9 mouse cellular contexts compared by ENCODE assay signal in genomic region chr17:66112166-66112565, GRCm38 (mm10). TPM values are rescaled to one million over a fixed set of nuclear protein-coding genes. Genes with fewer than 3 reads are reported as not detected.
DNase-seq lines count a peak whose midpoint lies in the region; ATAC-seq and TF ChIP-seq lines count a peak whose summit lies in the region.
"Had no signal": no experiment of that assay in that cellular context is flagged by ENCODE, and none has a peak within 500 bp of the region (broad histone marks: within the 10 kb centered on the region; RNA-seq: fewer than 3 reads in every experiment).

No protein-coding gene starts in this region.

- H3K9ac ChIP-seq in heart, embryonic 14.5 days (ENCODE audit: low read length), result peak overlapping the region; percentile 84

- H3K4me3 ChIP-seq in heart, embryonic 14.5 days (ENCODE audit: control insufficient read depth in 1 of 2, insufficient read depth in 1 of 2, low read depth in 1 of 2, low read length in 2 of 2), result peak overlapping the region; percentile 83 to 85; a peak in 3 of 4 replicates
- peak overlapping the region; percentile 93 for H3K4me3 ChIP-seq in E14TG2a.4 (replicated peaks; ENCODE audit: low read length)
- H3K4me3 ChIP-seq in hindbrain, embryonic 10.5 days, result peak overlapping the region; percentile 92
- peak overlapping the region; percentile 61 for H3K4me3 ChIP-seq in macrophage (ENCODE audit: inconsistent target)

- no peaks in the 10 kb centered on the region for H3K27me3 ChIP-seq in heart, embryonic 14.5 days (ENCODE audit: control insufficient read depth, insufficient read depth, low read length)
- H3K27me3 ChIP-seq in E14TG2a.4 (ENCODE audit: insufficient read depth, low read length), result no peaks in the 10 kb centered on the region
- H3K27me3 ChIP-seq in hindbrain, embryonic 10.5 days (ENCODE audit: insufficient read depth, poor library complexity, severe bottlenecking), result no peaks in the 10 kb centered on the region
- H3K27me3 ChIP-seq: Patski had no signal

- no peak for DNase-seq in heart, postnatal 4 days
- DNase-seq in hindbrain, embryonic 10.5 days (ENCODE audit: low spot score), result no peak
- DNase-seq in adrenal gland, postnatal 4 days (ENCODE audit: low spot score in 2 of 2), result no peak
- DNase-seq in layer of hippocampus, postnatal 36 days, result no peak
- DNase-seq in layer of hippocampus, adult 18-20 months (ENCODE audit: low spot score in 2 of 2), result no peak

- H3K27ac ChIP-seq in heart, embryonic 14.5 days (replicated peaks in 1 of 2; ENCODE audit: control insufficient read depth in 1 of 2, insufficient read depth in 1 of 2, low read depth in 2 of 2, low read length in 2 of 2), result no peak overlapping the region
- peak overlapping the region; percentile 92 for H3K27ac ChIP-seq in hindbrain, embryonic 10.5 days
- peak overlapping the region; percentile 58 for H3K27ac ChIP-seq in macrophage

- H3K9me3 ChIP-seq in heart, embryonic 14.5 days (ENCODE audit: control insufficient read depth, low read length), result no peaks in the 10 kb centered on the region
- no peaks in the 10 kb centered on the region for H3K9me3 ChIP-seq in E14TG2a.4 (ENCODE audit: low read length)
- no peaks in the 10 kb centered on the region for H3K9me3 ChIP-seq in hindbrain, embryonic 10.5 days

- H3K4me2 ChIP-seq in heart, embryonic 14.5 days (ENCODE audit: low read length), result peak overlapping the region; percentile 82

- no peak for TF ChIP-seq CTCF in E14TG2a.4 (conservative IDR thresholded peaks at IDR 0.05; ENCODE audit: low read length)

- no peak for ATAC-seq in heart, embryonic 14.5 days (ENCODE audit: insufficient number of reproducible peaks, insufficient read depth, low FRiP score, low read depth)

- peaks cover 26% of the 10 kb centered on the region for H3K79me2 ChIP-seq in macrophage (ENCODE audit: inconsistent target)

- peaks cover 39% of the 10 kb centered on the region for H3K36me3 ChIP-seq in heart, embryonic 14.5 days (ENCODE audit: control insufficient read depth, insufficient read depth, low read length)
- peaks cover 38% of the 10 kb centered on the region for H3K36me3 ChIP-seq in E14TG2a.4 (ENCODE audit: insufficient read depth, low read length)
- peaks cover 36% of the 10 kb centered on the region for H3K36me3 ChIP-seq in hindbrain, embryonic 10.5 days
- peaks cover 38% of the 10 kb centered on the region for H3K36me3 ChIP-seq in macrophage (ENCODE audit: inconsistent target)

- peaks cover 7 to 13% of the 10 kb centered on the region in 2 experiments for H3K4me1 ChIP-seq in heart, embryonic 14.5 days (ENCODE audit: control insufficient read depth in 2 of 2, insufficient read depth in 2 of 2, low read length in 2 of 2)
- peaks cover 66% of the 10 kb centered on the region for H3K4me1 ChIP-seq in E14TG2a.4 (replicated peaks; ENCODE audit: low read depth, low read length)
- H3K4me1 ChIP-seq in hindbrain, embryonic 10.5 days (replicated peaks), result peaks cover 25% of the 10 kb centered on the region

- WGBS in heart, embryonic 14.5 days, result 36% methylated on average over 4 of the region's 4 CpGs
- WGBS in hindbrain, embryonic 10.5 days, result 57% methylated on average over 4 of the region's 4 CpGs
- 6% methylated on average over 4 of the region's 4 CpGs for WGBS in macrophage (ENCODE audit: missing documents)

RNA-seq across cellular contexts. Expression of gene Washc1, which starts 0.8 kb away (rescaled TPM):
- polyA plus RNA-seq in heart, embryonic 14.5 days (2014; fragmentation: Nextera tagmentation; extraction: Ambion mirVana), result 25.6 and 28.4 TPM in 2 replicates
- total RNA-seq in heart, postnatal 4 days (2021), result 10 to 100 TPM; 25.1 to 26.7 TPM
- 31.8 and 34.5 TPM in 2 replicates for polyA plus RNA-seq in hindbrain, embryonic 10.5 days (2016; fragmentation: Nextera tagmentation; extraction: Ambion mirVana)
- 100 to 1,000 TPM in 8 of 26 experiments, 10 to 100 TPM in 18; 30.5 to 169 (median 91.0) TPM for total RNA-seq in macrophage (2018; cell fraction: chromatin; rRNA removed)
- total RNA-seq in macrophage (2018; cell fraction: cytosol; rRNA removed), result 10 to 100 TPM; 34.1 to 61.0 (median 48.2) TPM
- total RNA-seq in macrophage (2018; cell fraction: nucleus; rRNA removed), result 100 to 1,000 TPM in 2 of 26 experiments, 10 to 100 TPM in 24; 31.3 to 115 (median 56.9) TPM
- polyA plus RNA-seq in macrophage (2018), result 40.0 to 48.3 TPM (median 46.1 TPM) in 3 replicates
- 10 to 100 TPM; 53.4 to 54.3 TPM for total RNA-seq in adrenal gland, postnatal 4 days (2021)
- 10 to 100 TPM; 38.2 to 39.1 TPM for total RNA-seq in layer of hippocampus, postnatal 36 days (2021)
- total RNA-seq in layer of hippocampus, adult 18-20 months (2021), result 10 to 100 TPM; 44.8 to 46.5 TPM

RNA-seq across cellular contexts. Expression of gene Ndufv2, which starts 10.8 kb away (rescaled TPM):
- polyA plus RNA-seq in heart, embryonic 14.5 days (2014; fragmentation: Nextera tagmentation; extraction: Ambion mirVana), result 713 and 726 TPM in 2 replicates
- total RNA-seq in heart, postnatal 4 days (2021), result 100 to 1,000 TPM; 846 to 878 TPM
- polyA plus RNA-seq in hindbrain, embryonic 10.5 days (2016; fragmentation: Nextera tagmentation; extraction: Ambion mirVana), result 326 and 335 TPM in 2 replicates
- total RNA-seq in macrophage (2018; cell fraction: chromatin; rRNA removed), result 10 to 100 TPM in 22 of 26 experiments, 1 to 10 TPM in 4; 3.7 to 47.8 (median 26.8) TPM
- 100 to 1,000 TPM in 4 of 26 experiments, 10 to 100 TPM in 22; 65.9 to 109 (median 87.0) TPM for total RNA-seq in macrophage (2018; cell fraction: cytosol; rRNA removed)
- total RNA-seq in macrophage (2018; cell fraction: nucleus; rRNA removed), result 10 to 100 TPM in 25 of 26 experiments, 1 to 10 TPM in 1; 9.5 to 69.2 (median 27.0) TPM
- 79.4 to 113 TPM (median 93.9 TPM) in 3 replicates for polyA plus RNA-seq in macrophage (2018)
- total RNA-seq in adrenal gland, postnatal 4 days (2021), result 100 to 1,000 TPM; 309 to 324 TPM
- total RNA-seq in layer of hippocampus, postnatal 36 days (2021), result 100 to 1,000 TPM; 257 to 261 TPM
- total RNA-seq in layer of hippocampus, adult 18-20 months (2021), result 100 to 1,000 TPM; 246 to 250 TPM

RNA-seq across cellular contexts. Expression of gene Ddx11, which starts 11.2 kb away (rescaled TPM):
- 8.7 and 11.1 TPM in 2 replicates for polyA plus RNA-seq in heart, embryonic 14.5 days (2014; fragmentation: Nextera tagmentation; extraction: Ambion mirVana)
- 1 to 10 TPM; 7.7 to 8.9 TPM for total RNA-seq in heart, postnatal 4 days (2021)
- polyA plus RNA-seq in hindbrain, embryonic 10.5 days (2016; fragmentation: Nextera tagmentation; extraction: Ambion mirVana), result 22.8 and 26.9 TPM in 2 replicates
- total RNA-seq in macrophage (2018; cell fraction: chromatin; rRNA removed), result 10 to 100 TPM; 16.8 to 85.3 (median 53.0) TPM
- 10 to 100 TPM in 1 of 26 experiments, 1 to 10 TPM in 25; 3.3 to 11.0 (median 5.3) TPM for total RNA-seq in macrophage (2018; cell fraction: cytosol; rRNA removed)
- 10 to 100 TPM in 25 of 26 experiments, 1 to 10 TPM in 1; 8.2 to 82.3 (median 22.4) TPM for total RNA-seq in macrophage (2018; cell fraction: nucleus; rRNA removed)
- 3.6 to 11.4 TPM (median 4.9 TPM) in 3 replicates for polyA plus RNA-seq in macrophage (2018)
- total RNA-seq in adrenal gland, postnatal 4 days (2021), result 10 to 100 TPM; 15.6 to 15.7 TPM
- total RNA-seq in layer of hippocampus, postnatal 36 days (2021), result 1 to 10 TPM; 1.1 to 1.9 TPM
- total RNA-seq in layer of hippocampus, adult 18-20 months (2021), result 1 to 10 TPM; 1.2 to 1.5 TPM

RNA-seq across cellular contexts. Expression of gene Ankrd12, which starts 35.3 kb away (rescaled TPM):
- polyA plus RNA-seq in heart, embryonic 14.5 days (2014; fragmentation: Nextera tagmentation; extraction: Ambion mirVana), result 18.4 and 22.0 TPM in 2 replicates
- 10 to 100 TPM; 14.1 to 16.2 TPM for total RNA-seq in heart, postnatal 4 days (2021)
- 15.9 and 20.2 TPM in 2 replicates for polyA plus RNA-seq in hindbrain, embryonic 10.5 days (2016; fragmentation: Nextera tagmentation; extraction: Ambion mirVana)
- 100 to 1,000 TPM; 180 to 635 (median 330) TPM for total RNA-seq in macrophage (2018; cell fraction: chromatin; rRNA removed)
- 10 to 100 TPM; 27.0 to 65.7 (median 45.7) TPM for total RNA-seq in macrophage (2018; cell fraction: cytosol; rRNA removed)
- 100 to 1,000 TPM; 107 to 341 (median 170) TPM for total RNA-seq in macrophage (2018; cell fraction: nucleus; rRNA removed)
- polyA plus RNA-seq in macrophage (2018), result 20.0 to 74.7 TPM (median 35.6 TPM) in 3 replicates
- 10 to 100 TPM; 25.8 to 31.0 TPM for total RNA-seq in adrenal gland, postnatal 4 days (2021)
- 100 to 1,000 TPM; 186 to 190 TPM for total RNA-seq in layer of hippocampus, postnatal 36 days (2021)
- 100 to 1,000 TPM; 272 to 293 TPM for total RNA-seq in layer of hippocampus, adult 18-20 months (2021)

Comparison
In these comparisons a context has a peak if more than half of its experiments do, and no peak if none do; other contexts are left out.
1. H3K27ac ChIP-seq: peak in hindbrain, embryonic 10.5 days (single experiment) and macrophage (single experiment); none in heart, embryonic 14.5 days (0 of 2).
2. Peak in every context shown above with its lines, with median percentiles within 50 percentile points of each other: H3K4me3 ChIP-seq.